8 mouse cellular contexts compared by ENCODE assay signal in the genomic region with DNA sequence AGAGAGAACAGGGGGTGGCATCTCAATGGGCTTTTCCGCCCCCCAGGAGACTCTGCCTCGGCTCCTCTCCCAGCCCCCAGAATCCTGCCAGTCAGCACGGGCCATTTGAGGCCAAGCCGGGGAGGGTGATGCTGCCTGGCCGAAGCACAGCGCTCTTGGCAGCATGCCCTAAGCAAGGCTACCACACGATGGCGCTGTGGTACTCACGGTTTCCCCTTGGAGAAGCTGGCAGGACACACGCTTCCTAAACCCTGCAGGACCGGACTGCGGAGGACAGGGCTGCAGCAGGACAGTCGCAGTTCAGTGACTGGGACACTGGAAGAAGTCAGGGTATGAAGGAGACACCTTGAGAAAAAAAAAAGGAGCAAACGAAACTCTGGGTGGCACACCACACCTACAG. TPM values are rescaled to one million over a fixed set of nuclear protein-coding genes. Genes with fewer than 3 reads are reported as not detected.
A peak's percentile ranks its signal among the peaks of the same experiment; 100 is the strongest.
DNase-seq lines count a peak whose midpoint lies in the region; ATAC-seq lines count a peak whose summit lies in the region.

No protein-coding gene starts in this region.

- peak overlapping the region; percentile 17; the same call in 1 of the 2 replicates for H3K9ac ChIP-seq in midbrain, embryonic 11.5 days (ENCODE audit: low read length)

- no peak overlapping the region for H3K4me2 ChIP-seq in midbrain, embryonic 11.5 days

- peak overlapping the region; percentile 21; the same call in 1 of the 2 replicates for H3K4me3 ChIP-seq in embryonic facial prominence, embryonic 10.5 days
- no peak overlapping the region for H3K4me3 ChIP-seq in midbrain, embryonic 11.5 days (ENCODE audit: low read depth, low read length)

- H3K4me1 ChIP-seq in embryonic facial prominence, embryonic 10.5 days: peaks cover 21% of the 10 kb centered on the region
- H3K4me1 ChIP-seq in midbrain, embryonic 11.5 days (ENCODE audit: control insufficient read depth, insufficient read depth, low read length): peaks cover 9% of the 10 kb centered on the region; the same call in 1 of the 2 replicates

- H3K27ac ChIP-seq in embryonic facial prominence, embryonic 10.5 days (replicated peaks): peak overlapping the region; percentile 15; the same call in 1 of the 2 replicates
- H3K27ac ChIP-seq in midbrain, embryonic 11.5 days (ENCODE audit: low read depth, low read length): no peak overlapping the region

- H3K27me3 ChIP-seq in embryonic facial prominence, embryonic 10.5 days (replicated peaks; ENCODE audit: low read depth, poor library complexity, severe bottlenecking): no peaks in the 10 kb centered on the region
- H3K27me3 ChIP-seq in midbrain, embryonic 11.5 days (ENCODE audit: control insufficient read depth, insufficient read depth, low read length): no peaks in the 10 kb centered on the region

- DNase-seq in adrenal gland, adult 8-10 months: peak; percentile 96
- DNase-seq in embryonic facial prominence, embryonic 10.5 days (ENCODE audit: low spot score): peak; percentile 93
- DNase-seq in heart, adult 11 months: peak; percentile 100
- peak; percentile 98 for DNase-seq in kidney, adult 11 months
- peak; percentile 98 for DNase-seq in left cerebral cortex, postnatal 4 days
- peak; percentile 99 for DNase-seq in midbrain, embryonic 11.5 days (ENCODE audit: low spot score, missing footprints)
- DNase-seq in right cerebral cortex, postnatal 4 days: peak; percentile 99
- DNase-seq in yolk sac, embryonic 10.5 days (ENCODE audit: low spot score): peak; percentile 71

- 1% methylated on average over 14 of the region's 14 CpGs for WGBS in embryonic facial prominence, embryonic 10.5 days
- WGBS in midbrain, embryonic 11.5 days: under 1% methylated on average over 14 of the region's 14 CpGs

- peak; percentile 57 for ATAC-seq in midbrain, embryonic 11.5 days (ENCODE audit: low FRiP score)

- H3K36me3 ChIP-seq in embryonic facial prominence, embryonic 10.5 days (replicated peaks): no peaks in the 10 kb centered on the region
- no peaks in the 10 kb centered on the region; the same call in 1 of the 2 replicates for H3K36me3 ChIP-seq in midbrain, embryonic 11.5 days (ENCODE audit: control insufficient read depth, insufficient read depth, low read length)

- no peaks in the 10 kb centered on the region for H3K9me3 ChIP-seq in embryonic facial prominence, embryonic 10.5 days
- H3K9me3 ChIP-seq in midbrain, embryonic 11.5 days (ENCODE audit: control insufficient read depth, low read length): no peaks in the 10 kb centered on the region

- intact Hi-C loops in left cerebral cortex, postnatal 4 days (cut with DNase I): no loop called here

RNA-seq across cellular contexts. Expression of gene Txn2, which starts 5.0 kb away (rescaled TPM):
- 100 to 1,000 TPM; 548 to 745 (median 627) TPM for total RNA-seq in adrenal gland, adult 8-10 months (2022)
- polyA plus RNA-seq in embryonic facial prominence, embryonic 10.5 days (2016; fragmentation: Nextera tagmentation; extraction: Ambion mirVana): 287 and 289 TPM in 2 replicates
- 10 to 100 TPM; 91.0 to 92.4 TPM for total RNA-seq in left cerebral cortex, postnatal 4 days (2021)
- polyA plus RNA-seq in midbrain, embryonic 11.5 days (2014; fragmentation: Nextera tagmentation; extraction: Ambion mirVana): 242 and 255 TPM in 2 replicates

RNA-seq across cellular contexts. Expression of gene Foxred2, which starts 22.8 kb away (rescaled TPM):
- total RNA-seq in adrenal gland, adult 8-10 months (2022): 1 to 10 TPM; 4.2 to 9.3 (median 6.3) TPM
- polyA plus RNA-seq in embryonic facial prominence, embryonic 10.5 days (2016; fragmentation: Nextera tagmentation; extraction: Ambion mirVana): 7.2 and 7.3 TPM in 2 replicates
- 10 to 100 TPM; 19.1 to 20.3 TPM for total RNA-seq in left cerebral cortex, postnatal 4 days (2021)
- 5.0 and 6.1 TPM in 2 replicates for polyA plus RNA-seq in midbrain, embryonic 11.5 days (2014; fragmentation: Nextera tagmentation; extraction: Ambion mirVana)

RNA-seq across cellular contexts. Expression of gene Eif3d, which starts 36.8 kb away (rescaled TPM):
- total RNA-seq in adrenal gland, adult 8-10 months (2022): 100 to 1,000 TPM; 140 to 159 (median 147) TPM
- 249 and 271 TPM in 2 replicates for polyA plus RNA-seq in embryonic facial prominence, embryonic 10.5 days (2016; fragmentation: Nextera tagmentation; extraction: Ambion mirVana)
- total RNA-seq in left cerebral cortex, postnatal 4 days (2021): 100 to 1,000 TPM; 130 to 141 TPM
- 256 and 259 TPM in 2 replicates for polyA plus RNA-seq in midbrain, embryonic 11.5 days (2014; fragmentation: Nextera tagmentation; extraction: Ambion mirVana)

Comparison
In these comparisons a context has a peak if more than half of its experiments do, and no peak if none do; other contexts are left out.
1. RNA of gene Txn2, which starts 5.0 kb away (total RNA-seq): 548 to 745 TPM in adrenal gland, adult 8-10 months; 91.0 to 92.4 TPM in left cerebral cortex, postnatal 4 days; every median in the first group is over 4 times any median in the second.
2. Peak in every context shown above with its lines, with median percentiles within 50 percentile points of each other: DNase-seq.